Mouse (Mus musculus) embryo, embryonic 11 days (tissue): ENCODE data around the gene Mybl2.
"Not testable (repeated sequence)": the region's sequence is repeated elsewhere in the genome, so short reads cannot be mapped to it uniquely, and the experiment has no call there.

Experiments
- DNase-seq: peaks from one replicate; pipeline ENCODE4 v3.0.0-alpha.2; 2015

Gene Mybl2

DNA sequence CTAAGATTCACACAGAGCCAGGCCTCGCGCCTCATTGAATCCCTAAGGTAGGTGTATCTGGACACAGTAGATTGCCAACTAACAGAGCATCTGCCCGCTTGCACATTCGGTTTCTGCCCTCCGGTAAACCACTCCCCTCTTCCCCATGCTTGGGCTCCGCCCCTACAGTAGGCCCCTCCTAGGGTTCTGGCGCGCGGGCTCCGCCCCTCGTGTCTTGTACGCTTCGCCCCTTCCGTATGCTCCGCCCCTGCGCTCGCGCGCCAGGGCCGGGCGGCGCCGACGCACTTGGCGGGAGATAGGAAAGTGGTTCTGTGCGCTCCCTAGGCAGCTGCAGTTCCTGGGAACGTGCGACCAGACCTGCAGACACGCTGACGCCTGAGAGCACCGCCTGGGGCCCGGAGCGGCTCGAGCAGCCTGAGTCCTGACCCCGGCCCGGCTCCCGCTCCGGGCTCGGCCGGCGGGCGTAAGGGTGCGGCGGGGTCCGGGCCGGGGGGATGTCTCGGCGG, at the start of gene Mybl2:
TSS of gene Mybl2 (plus strand) at position 353 of the 506 bp plus-strand sequence.
- peak; percentile 99 for DNase-seq

DNA sequence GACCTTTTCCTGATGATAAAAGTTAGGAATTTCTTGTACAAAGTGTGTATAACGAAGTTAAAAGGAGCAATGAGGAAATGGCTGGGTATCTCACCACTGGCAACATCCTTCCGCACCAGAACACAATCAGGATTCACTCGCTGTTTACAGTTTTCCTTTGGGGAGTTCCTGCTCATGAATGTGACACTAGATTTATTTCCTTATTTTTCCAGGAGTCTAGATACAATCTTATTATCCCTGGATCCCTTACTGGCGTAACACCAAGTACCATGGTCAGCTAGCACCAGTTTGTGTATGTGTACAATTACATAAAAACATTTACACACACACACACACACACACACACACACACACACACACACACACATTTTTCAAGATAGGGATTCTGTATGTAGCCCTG, 47.2 kb upstream of the Mybl2 start:
- DNase-seq: no peak

DNA sequence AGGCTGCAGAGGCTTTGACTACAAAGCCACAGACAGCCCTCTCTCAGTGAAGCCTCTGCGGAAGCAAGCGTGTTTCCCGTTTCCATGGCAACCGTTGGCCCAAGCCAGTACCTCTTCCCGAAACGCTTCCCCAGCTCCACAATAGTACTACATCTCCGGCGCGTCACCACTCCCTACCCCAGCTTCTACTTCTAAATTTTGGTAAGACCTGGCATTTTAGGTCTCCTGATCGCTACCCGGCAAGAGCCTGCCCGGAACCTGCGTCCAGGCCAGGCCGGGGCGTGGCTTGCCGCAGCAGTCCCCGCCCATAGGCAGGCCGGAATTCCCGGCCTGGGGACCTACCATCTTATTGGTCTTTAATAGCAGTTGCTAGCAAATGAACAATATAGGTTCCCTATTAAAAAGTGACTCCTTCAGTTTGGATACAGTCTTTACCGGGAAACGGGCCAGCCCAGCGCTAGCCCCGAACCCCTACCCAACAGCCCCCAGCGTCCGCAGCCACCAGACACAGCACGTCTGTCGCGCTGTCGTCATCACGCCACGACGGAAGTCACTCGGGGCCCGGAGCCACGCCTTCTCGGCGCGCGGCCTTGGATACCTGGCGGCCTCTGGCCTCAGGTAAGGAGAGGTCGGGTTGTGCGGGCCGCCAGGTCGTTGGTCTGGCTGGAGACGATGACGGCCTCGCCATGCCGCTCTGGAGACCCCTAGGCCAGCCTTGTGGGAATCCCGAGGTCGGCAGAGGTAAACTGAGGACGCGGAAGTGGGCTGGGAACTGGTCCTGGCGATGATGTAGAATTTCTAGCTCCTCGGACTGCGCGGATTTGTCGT, 37.4 kb upstream of the Mybl2 start, which contains the start of gene Ift52:
TSS of gene Ift52 (plus strand) at position 439 of the 828 bp plus-strand sequence.
- DNase-seq: peak; percentile 94

DNA sequence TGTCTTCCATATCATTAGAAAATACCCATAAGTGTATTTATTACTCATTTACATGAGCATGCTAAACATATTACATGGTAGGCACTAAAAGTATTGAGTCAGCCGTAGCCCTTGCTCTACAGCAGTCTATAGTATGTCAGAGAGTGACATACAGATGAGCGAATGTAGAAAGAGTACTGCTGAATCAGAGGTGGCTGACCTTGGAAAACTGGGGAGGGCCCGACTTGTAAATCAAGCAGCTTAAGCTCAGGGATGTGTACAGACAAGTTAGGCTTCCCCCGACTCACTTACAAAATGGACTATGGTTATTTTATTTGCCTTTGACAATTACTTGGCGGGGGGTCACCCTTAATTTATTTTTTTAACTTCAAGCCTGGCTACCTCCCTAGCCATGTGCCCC, 23.2 kb upstream of the Mybl2 start:
- no peak for DNase-seq

DNA sequence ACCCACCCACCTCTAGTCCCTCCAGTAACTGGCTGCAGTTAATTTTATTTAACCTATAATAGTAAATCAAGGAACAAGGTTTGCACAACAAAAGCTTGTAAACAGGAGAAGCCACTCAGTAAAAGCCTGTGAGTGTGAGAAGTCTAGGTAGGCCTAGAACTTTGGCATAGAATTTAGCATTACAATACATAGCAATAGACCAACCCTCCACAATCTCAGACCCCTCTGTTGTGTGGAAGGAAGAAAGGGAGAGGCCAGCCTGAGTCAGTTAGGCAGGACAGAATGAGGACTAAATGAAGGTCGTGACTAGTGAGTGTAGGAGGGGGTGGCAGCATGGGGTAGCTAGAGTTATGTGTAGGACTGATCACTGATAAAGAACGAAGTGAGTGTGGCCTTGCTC, 22.7 kb upstream of the Mybl2 start:
- DNase-seq: no peak

DNA sequence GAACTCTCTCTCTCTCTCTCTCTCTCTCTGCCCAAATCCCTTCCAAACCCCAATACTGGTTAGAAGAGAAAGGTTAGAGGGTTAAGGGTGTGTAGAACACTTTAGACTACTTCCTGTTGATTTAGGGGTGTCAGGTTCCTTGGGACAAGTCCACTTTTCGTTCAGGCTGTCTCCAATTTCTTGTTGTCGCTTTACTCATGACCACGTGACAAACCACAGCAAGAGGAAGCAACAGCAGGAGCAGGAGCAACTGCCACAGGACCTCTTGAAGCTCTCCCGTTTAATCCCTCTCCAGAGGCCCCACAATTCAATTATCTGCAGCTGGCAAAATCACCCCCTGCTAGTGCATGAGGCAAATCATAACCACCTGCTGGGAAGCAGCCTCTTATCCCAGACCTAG, 21.9 kb upstream of the Mybl2 start:
- DNase-seq: no peak

DNA sequence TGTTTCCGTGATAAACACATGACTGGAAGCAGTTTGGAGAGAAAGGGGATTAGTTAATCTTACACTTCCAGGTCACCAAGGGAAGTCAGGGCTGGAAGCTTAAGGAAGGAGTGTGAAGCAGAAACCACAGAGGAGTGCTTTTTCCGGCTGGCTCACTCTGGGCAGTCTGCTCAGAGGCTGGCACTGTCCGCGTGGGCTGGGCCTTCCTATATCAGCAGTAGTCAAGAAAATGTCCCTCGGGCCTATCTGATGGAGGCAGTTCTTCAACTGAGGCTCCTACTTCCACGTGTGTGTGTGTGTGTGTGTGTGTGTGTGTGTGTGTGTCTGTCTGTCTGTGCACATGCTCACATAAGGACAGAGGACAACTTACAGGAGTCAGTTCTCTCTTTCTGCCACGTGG, 14.5 kb upstream of the Mybl2 start:
- no peak for DNase-seq

DNA sequence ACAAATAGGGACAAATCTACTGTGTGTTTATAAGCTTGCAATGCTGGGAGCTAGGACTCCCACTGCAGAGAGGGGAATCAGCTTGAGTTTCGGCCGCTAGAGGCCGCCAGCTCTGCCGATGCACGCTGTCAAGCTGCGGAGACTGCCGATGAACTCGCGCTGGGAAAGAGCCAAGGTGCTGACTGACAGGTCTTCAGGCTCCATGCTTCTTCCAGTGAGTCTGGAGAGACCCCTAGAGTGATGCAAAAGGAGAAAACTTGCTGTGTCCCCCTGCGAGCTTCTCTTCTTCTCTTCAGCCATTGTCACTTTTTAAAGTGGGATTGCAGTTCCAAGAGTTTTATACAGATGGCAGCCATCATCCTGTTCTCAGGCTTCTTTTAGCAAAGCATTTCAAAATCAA, 6.4 kb upstream of the Mybl2 start:
- DNase-seq: peak; percentile 85

DNA sequence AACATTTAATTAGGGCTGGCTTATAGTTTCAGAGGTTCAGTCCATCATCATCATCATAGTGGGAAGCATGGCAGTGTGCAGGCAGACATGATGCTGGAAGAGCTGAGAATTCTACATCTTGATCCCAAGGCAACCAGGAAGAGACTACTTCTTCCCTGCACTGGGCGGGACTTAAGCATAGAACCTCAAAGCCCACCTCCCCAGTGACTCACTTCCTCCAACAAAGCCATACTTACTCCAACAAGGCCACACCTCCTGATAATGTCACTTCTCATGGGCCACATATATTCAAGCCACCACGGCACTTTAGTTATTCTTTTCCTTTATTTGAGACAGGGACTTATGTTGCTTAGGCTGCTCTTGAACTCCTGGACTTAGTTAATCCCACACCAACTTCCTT, 5.4 kb upstream of the Mybl2 start:
- no peak for DNase-seq

DNA sequence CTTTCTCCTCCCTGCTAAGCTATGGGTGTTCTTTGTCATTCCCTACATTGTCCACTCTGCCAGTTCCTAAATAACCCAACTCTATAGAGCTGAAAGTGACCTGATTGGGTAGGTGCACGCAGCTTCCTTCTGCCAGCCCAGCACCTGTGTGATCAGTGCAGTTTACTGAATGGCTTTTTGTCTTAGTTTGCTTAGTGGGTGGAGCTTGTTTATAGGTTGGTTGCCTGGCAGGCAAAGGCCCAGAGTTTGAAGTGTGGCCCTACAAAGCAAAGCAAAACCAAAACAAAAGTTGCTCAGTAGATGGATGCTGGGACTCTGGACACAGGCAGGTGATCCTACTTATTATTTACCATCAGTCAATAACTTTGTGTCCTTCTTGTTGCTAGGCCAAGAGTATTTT, 2.8 kb upstream of the Mybl2 start:
- no peak for DNase-seq

DNA sequence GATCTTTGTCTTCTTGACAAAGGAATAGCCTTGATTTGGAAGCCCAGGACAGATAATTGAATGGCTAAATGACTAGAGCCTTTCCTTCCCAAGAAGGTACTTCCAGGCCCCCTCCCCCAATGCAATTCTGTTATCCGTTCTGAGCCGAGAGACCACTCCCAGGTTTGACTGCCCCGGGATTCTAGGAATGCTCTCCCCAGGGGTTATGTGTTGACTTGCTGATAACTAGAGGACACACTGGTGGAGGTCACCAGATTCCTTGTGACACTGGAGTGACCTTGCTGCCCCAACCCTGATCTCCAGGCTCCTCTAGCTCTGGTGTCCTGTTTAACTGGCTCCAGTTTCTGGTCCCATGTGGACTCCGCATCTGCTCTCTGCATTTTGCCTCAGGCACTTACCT, 2.4 kb upstream of the Mybl2 start:
- no peak for DNase-seq

DNA sequence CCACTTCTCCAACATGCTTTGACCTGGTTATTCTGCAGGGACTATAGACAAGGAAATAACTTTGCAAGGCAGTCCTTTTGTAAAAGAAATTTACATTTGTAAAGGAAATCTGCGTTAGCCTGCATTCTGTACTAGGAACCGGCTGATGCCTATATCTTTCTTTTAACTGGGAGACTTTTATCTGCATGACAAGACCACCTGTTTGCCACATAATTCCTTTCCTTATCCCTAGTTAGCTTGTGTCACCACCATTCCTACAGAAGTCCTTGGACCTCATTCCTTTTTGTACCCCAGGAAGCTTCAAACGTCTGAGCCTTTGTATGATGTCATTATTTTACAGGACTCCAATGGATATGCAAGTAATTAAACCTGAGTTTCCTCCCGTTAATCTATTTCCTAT, 1.7 kb upstream of the Mybl2 start:
- no peak for DNase-seq

DNA sequence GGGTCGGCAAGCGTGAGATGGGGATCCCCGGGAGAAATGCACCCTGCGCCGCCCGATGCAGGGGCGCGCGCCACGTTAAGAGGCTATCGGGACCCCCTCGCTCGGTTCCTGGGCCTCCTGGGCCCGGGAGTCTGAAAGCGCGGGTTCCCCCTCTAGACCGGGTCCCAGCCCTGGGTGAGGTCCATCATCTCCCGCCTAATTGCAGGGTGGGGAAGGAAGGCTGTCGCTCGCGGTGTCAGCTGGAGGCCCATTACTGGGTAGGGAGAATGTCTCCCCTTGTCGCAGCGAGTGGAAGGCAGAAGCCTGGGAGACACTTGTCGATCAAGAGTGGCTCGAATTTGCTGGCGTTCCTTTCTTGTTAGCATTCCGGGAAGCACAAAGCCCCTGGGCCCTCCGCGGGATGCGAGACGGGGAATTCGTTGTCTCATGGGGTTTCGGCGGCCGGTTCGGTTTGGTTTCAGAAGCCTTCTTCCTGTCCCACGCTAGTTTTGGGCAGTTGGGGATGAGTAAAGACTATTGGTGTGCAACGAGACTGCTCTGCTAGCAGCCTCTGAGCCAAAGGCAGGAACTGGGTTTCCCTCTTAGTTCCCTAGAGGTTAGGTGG, 506 bp downstream of the Mybl2 start:
- peak; percentile 57 for DNase-seq

DNA sequence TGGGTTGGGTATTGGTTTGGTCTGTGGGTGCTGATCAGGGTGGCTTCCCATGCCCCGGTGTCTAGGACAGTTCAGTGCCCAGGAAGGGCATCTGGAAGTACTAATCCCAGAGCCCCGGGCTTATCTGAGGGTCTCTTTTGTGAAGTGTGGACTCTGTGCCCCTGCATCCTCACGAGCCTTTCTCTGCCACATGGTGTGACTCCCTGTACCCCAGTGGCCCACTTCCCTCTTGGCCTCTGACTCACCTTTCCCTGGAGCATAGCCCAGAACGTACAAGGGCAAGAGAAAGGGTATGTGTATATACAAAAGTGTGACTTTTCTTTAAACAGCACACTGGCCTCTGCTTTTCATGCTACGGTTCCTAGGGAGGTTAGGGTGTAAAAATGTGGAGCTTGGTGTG, 1.2 kb downstream of the Mybl2 start:
- DNase-seq: no peak

DNA sequence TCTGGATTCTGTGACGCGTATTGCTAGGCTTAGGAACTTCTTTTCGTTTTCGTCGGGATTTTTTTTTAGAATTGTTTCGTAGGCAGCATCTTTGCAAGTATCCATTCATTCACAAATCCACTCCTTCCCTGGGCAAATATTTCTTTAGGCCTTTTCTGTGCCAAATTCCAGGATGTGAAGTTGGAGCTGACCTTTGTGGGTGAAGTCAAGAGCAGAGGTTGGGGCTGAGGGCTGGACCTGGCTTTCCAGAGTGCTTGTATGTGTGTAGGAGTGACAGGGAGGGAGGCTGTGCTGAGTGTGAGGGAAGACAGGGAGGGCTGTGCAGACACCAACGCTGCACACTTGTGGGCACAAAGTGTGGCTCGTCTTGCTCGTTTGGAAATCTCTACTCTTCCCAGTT, 2.1 kb downstream of the Mybl2 start:
- DNase-seq: no peak

DNA sequence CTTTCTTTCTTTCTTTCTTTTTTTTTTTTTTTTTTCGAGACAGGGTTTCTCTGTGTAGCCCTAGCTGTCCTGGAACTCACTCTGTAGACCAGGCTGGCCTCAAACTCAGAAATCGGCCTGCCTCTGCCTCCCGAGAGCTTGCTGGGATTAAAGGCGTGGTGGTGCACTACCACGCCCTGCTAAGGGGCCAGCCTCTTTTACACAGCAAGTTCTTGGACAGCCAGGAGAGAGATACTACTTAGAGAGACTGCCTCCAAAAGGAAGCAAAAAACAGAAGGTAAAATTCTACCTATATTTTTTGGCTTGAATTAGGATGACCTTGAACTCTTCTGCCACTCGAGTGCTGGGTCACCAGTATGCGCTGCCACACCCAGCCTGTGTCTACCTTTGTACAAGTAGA, 4.5 kb downstream of the Mybl2 start:
- not testable (repeated sequence) for DNase-seq

DNA sequence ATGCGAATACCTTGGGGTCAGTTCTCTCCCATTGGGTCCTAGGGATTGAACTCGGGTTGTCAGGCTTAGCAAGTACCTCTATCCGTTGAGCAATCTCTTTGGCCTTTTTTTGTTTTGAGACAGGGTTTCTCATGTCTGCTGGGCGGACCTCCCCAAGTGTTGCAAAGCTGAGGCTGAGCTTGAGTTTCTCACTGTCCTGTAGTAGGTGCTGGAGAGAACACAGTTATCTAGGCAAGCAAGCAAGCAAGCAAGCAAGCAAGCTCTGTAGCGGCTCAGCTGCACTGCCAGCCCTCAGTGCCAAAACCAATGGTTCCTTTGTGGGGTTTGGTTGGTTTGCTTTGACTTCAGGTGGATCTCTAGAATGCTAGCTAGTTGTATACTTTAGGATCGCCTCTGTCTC, 6.1 kb downstream of the Mybl2 start:
- DNase-seq: no peak

DNA sequence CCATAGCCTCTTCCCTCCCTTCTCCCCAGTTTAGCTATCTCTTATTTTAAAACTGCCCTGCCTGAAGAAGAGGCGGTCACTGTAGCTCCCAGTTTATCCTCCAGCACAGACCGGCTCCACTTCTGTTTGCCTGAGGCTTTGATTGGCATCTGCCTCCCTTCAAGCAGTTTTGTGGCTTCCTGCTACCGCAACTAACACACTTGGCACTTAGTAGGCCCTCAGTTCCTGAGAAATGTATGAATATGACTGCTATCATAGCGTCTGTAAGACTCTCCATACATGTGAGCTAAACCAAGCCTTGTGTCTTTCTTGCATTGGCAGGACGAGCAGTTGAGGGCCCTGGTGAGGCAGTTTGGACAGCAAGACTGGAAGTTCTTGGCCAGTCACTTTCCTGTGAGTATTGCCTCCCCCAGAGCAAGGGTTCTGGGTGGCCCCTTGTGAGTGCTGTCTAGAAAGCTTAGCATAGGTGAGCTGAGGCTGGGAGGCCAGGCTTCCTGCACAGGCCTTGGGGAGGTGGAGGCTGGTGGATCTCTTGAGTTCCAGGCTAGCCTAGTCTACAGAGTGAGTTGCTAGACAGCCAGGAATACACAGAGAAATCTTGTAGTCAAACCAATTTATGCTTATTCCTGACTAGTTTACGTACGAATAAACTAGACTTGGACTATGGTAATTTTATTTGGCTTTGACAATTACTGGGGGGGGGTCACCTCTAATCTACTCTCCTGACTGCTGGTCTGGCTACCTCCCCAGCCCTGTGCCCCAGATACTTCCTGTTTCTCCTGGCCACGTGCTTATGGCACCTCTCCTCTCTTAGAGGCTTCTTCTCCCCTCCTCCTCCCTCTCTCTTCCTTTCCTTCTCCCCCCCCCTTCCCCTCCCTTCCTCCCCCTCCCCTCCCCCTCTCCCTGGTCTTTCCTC, 7.0 kb downstream of the Mybl2 start:
- DNase-seq: no peak

DNA sequence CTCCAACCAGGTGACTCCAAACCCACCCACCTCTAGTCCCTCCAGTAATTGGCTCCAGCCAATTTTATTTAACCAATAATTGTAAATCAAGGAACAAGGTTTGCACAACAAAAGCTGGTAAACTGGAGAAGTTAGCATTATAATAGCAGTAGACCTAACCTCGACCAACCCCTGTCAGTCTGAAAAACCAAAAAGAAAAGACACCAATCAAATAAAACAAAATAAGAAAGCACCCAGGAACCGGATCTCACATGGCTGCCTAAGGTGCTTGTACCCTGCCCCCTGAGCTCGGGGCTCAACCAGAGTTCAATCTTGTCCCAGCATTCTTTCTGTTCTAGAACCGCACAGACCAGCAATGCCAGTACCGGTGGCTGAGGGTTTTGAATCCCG, 7.6 kb downstream of the Mybl2 start:
- DNase-seq: no peak

DNA sequence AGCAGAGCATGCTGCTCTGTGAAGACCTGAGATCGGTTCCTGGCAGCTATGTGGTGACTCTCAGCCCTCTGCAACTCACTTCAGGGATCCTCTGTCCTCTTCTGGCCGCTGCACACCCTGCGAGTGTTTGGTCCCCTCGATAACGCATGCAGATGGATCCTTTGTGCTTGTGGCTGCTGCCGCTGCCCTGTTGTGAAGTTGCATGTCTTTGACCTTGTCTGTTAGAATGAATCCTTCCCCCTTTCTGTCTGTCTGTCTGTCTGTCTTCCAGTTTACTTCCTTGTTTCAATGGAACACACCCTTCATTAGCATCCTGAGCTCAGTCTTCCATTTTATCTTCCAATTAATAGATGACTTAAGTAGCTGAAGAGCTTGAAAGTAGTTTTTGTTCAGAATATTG, 11.8 kb downstream of the Mybl2 start:
- DNase-seq: no peak

DNA sequence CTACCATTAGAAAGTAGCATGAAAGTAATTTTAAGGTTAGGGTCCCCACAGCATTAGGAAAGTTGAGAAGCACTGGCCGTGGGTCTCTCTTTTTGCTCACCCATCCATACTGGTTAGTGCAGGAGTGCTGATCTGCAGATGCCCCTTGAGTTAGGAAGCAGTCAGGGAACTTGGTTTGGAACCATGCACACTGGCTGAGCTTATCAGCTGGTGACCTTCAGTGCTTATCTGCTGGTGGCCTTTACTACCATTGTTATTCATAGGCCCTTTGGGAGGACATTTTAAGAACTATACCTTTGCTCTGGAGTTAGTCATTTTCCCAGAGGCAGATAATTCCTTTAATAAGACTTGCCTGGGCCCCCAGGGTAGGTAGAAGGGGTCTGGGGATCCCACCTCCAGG, 12.7 kb downstream of the Mybl2 start:
- DNase-seq: no peak

DNA sequence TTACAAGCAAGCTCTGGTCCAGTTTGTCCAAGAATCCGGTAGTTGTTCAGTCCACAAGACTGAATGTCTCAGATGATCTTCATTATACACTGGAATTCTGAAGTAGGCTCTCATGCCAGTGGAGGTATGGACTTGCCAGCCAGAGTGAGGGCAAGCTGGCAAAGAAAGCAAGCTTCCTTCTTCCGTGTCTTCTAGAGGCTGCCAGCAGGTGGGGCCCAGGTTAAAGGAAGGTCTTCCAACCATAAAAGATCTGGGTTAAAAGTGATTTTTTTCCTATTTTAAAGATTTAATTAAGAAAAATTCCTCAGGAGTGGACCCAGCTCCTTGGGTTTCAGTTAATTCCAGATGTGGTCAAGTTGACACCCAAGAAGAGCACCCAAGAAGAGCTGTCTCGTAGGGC, 15.7 kb downstream of the Mybl2 start:
- no peak for DNase-seq

DNA sequence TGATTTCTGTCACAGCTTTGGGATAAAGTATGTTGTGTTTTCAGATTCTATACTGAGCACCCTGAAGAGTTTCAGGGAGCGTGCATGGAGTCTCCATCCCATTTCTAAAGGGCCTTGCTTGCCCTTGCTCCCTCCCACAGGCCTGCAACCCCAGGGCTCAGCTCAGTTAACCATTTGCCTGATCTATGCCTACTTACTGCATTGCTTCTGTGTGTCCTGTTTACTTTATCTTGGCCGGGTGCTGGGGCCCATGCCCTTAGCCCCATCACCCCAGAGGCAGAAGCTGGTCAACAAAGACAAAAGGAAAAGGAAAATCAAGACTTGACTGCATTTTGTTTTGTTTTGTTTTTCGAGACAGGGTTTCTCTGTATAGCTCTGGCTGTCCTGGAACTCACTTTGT, 17.1 kb downstream of the Mybl2 start:
- no peak for DNase-seq
